Mouse (Mus musculus): ENCODE results near the gene Prf1. TPM values are rescaled to one million over a fixed set of nuclear protein-coding genes. Genes with fewer than 3 reads are reported as not detected.

The Prf1 gene
- total and polyA plus RNA-seq, 3 experiments: 0.39 to 0.93 (median 0.43) TPM

GRCm38 (mm10) chr10:61336592-61336991, 39.0 kb downstream of the Prf1 start:
- Histone ChIP-seq H3K4me1 (ENCODE audit: control insufficient read depth in 1 of 2, insufficient read depth in 2 of 2) (peaks cover 4 to 9% of the 10 kb centered on the region in 2 experiments; a peak in 2 of 4 replicates), H3K9me3 (replicated peaks; ENCODE audit: low read length) (peaks cover 6% of the 10 kb centered on the region), H3K79me2 (replicated peaks; ENCODE audit: control insufficient read depth, extremely low read depth, insufficient read depth, poor library complexity, severe bottlenecking) (no peaks in the 10 kb centered on the region), H3K9ac (ENCODE audit: insufficient read depth, low read depth) (no peak overlapping the region), H3K4me3 (replicated peaks in 1 of 3; ENCODE audit: low read depth in 2 of 3, low read length in 2 of 3, poor library complexity in 1 of 3) (no peak overlapping the region), H3K27me3 (replicated peaks) (no peaks in the 10 kb centered on the region), H3K27ac (ENCODE audit: insufficient read depth, low read depth) (no peak overlapping the region), H3K4me2 (ENCODE audit: insufficient read depth, low read depth, poor library complexity, severe bottlenecking) (no peak overlapping the region), H3K36me3 (replicated peaks in 1 of 2; ENCODE audit: control insufficient read depth in 1 of 2, insufficient read depth in 1 of 2, low read length in 1 of 2) (peaks cover 0 to 2% of the 10 kb centered on the region in 2 experiments)
- TF ChIP-seq SIN3A (IDR thresholded peaks at IDR 0.05; ENCODE audit: low read length) (no peak), IRF4 (IDR thresholded peaks at IDR 0.05; ENCODE audit: low read depth, low read length) (no peak), KAT2A (IDR thresholded peaks at IDR 0.05; ENCODE audit: insufficient replicate concordance, low read length) (no peak), JUND (conservative IDR thresholded peaks at IDR 0.05; ENCODE audit: low read depth, low read length) (no peak), TBP (conservative IDR thresholded peaks at IDR 0.05; ENCODE audit: low read depth, low read length) (no peak), HCFC1 (IDR thresholded peaks at IDR 0.05; ENCODE audit: low read depth, low read length) (no peak), SMC3 (IDR thresholded peaks at IDR 0.05; ENCODE audit: low read depth, low read length) (no peak), CTCF (conservative IDR thresholded peaks at IDR 0.05 in 1 of 2, IDR thresholded peaks at IDR 0.05 in 1 of 2; ENCODE audit: low read depth in 2 of 2, low read length in 2 of 2) (no peak), MAZ (IDR thresholded peaks at IDR 0.05; ENCODE audit: low read depth, low read length) (no peak), ZNF384 (IDR thresholded peaks at IDR 0.05; ENCODE audit: low read depth, low read length) (no peak), CHD2 (IDR thresholded peaks at IDR 0.05; ENCODE audit: low read length) (no peak)
- no peak for DNase-seq (ENCODE audit: extremely low read depth)
- in situ Hi-C loops (cut with MboI; ENCODE audit: low pct_ligation_motif_present, low pct_unique_long_range_greater_than_20kb, low sequenced_read_pairs): loop anchor here (5.0 to 25.0 kb wide), 2 partner anchors 51 to 326 kb away; no protein-coding TSS in a partner anchor
- dilution Hi-C loops (cut with MboI; ENCODE audit: extremely low pct_ligation_motif_present, extremely low pct_unique_long_range_greater_than_20kb, low sequenced_read_pairs): no loop called here

GRCm38 (mm10) chr10:61337665-61338064, 40.0 kb downstream of the Prf1 start:
- no peaks in the 10 kb centered on the region for H3K79me2 ChIP-seq (replicated peaks; ENCODE audit: control insufficient read depth, extremely low read depth, insufficient read depth, poor library complexity, severe bottlenecking)
- H3K9ac ChIP-seq (ENCODE audit: insufficient read depth, low read depth): no peak overlapping the region
- H3K4me3 ChIP-seq (replicated peaks in 1 of 3; ENCODE audit: low read depth in 2 of 3, low read length in 2 of 3, poor library complexity in 1 of 3): no peak overlapping the region
- H3K36me3 ChIP-seq (replicated peaks in 1 of 2; ENCODE audit: control insufficient read depth in 1 of 2, insufficient read depth in 1 of 2, low read length in 1 of 2): peaks cover 0 to 2% of the 10 kb centered on the region in 2 experiments
- dilution Hi-C loops (cut with MboI; ENCODE audit: extremely low pct_ligation_motif_present, extremely low pct_unique_long_range_greater_than_20kb, low sequenced_read_pairs): no loop called here
- no peaks in the 10 kb centered on the region for H3K27me3 ChIP-seq (replicated peaks)
- H3K9me3 ChIP-seq (replicated peaks; ENCODE audit: low read length): peaks cover 6% of the 10 kb centered on the region
- peaks cover 4 to 11% of the 10 kb centered on the region in 2 experiments; a peak in 2 of 4 replicates for H3K4me1 ChIP-seq (ENCODE audit: control insufficient read depth in 1 of 2, insufficient read depth in 2 of 2)
- DNase-seq (ENCODE audit: extremely low read depth): no peak
- no peak overlapping the region for H3K27ac ChIP-seq (ENCODE audit: insufficient read depth, low read depth)
- no peak overlapping the region for H3K4me2 ChIP-seq (ENCODE audit: insufficient read depth, low read depth, poor library complexity, severe bottlenecking)
- no peak for TF ChIP-seq JUN (IDR thresholded peaks at IDR 0.05; ENCODE audit: insufficient read depth, low read depth, low read length)
- TF ChIP-seq PAX5 (IDR thresholded peaks at IDR 0.05; ENCODE audit: low read length): no peak
- TF ChIP-seq USF2 (conservative IDR thresholded peaks at IDR 0.05; ENCODE audit: low read depth, low read length): no peak
- TF ChIP-seq NRF1 (IDR thresholded peaks at IDR 0.05; ENCODE audit: low read depth, low read length): no peak
- TF ChIP-seq CHD2 (IDR thresholded peaks at IDR 0.05; ENCODE audit: low read length): no peak
- no peak for TF ChIP-seq USF1 (IDR thresholded peaks at IDR 0.05; ENCODE audit: low read depth, low read length)
- in situ Hi-C loops (cut with MboI; ENCODE audit: low pct_ligation_motif_present, low pct_unique_long_range_greater_than_20kb, low sequenced_read_pairs): loop anchor here (5.0 to 25.0 kb wide), 2 partner anchors 50 to 325 kb away; no protein-coding TSS in a partner anchor

Data from CH12.LX (cell line).